Mouse (Mus musculus) layer of hippocampus, adult 8-10 months (tissue): Measurements from ENCODE around the gene Gm49336. TPM values are rescaled to one million over a fixed set of nuclear protein-coding genes. Genes with fewer than 3 reads are reported as not detected.

Experiments used
- DNase-seq, 2 experiments: peaks; one replicate each; pipeline ENCODE4 v3.0.0; 2022; ENCODE audit warnings: low spot score in 2 of 2
- total RNA-seq, 4 experiments: library from RNA; stranded (reverse); gene quantifications; 2 replicates each; pipeline ENCODE4 v1.2.4; 2022

Gm49336 gene
- total RNA-seq, 4 experiments from 2014 or later = 63.8 to 77.3 (median 72.1) TPM

GRCm38 (mm10) chr14:60238551-60238950 lies 12.8 kb downstream of the Gm49336 start:
- no peak for DNase-seq

DNA sequence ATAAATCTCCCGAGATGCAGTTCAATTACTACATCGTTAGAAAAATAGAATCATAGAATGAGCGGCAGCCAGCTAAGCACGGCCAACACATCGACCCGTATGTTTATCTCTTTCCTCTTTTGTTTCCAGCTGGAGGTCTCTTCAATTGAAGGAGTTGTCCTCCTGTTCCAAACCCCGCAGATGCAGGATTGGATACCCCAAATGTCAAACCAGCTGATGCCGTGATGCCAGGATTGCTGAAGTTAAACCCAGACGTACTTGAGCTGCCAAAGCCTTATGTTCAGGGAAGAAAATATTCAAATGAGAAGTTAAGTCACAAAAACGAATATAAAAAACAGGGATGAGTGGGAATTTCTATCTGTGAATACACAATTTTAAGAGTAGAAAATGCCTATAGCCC lies 31.4 kb downstream of the Gm49336 start:
- DNase-seq = peak; percentile 58 to 68

GRCm38 (mm10) chr14:60217616-60218015 lies 33.7 kb downstream of the Gm49336 start:
- no peak for DNase-seq

- DNase-seq = no peak
Observed at GRCm38 (mm10) chr14:60216125-60216524, 35.2 kb downstream of the Gm49336 start.

- DNase-seq = no peak
Observed at GRCm38 (mm10) chr14:60215000-60215399, 36.3 kb downstream of the Gm49336 start.

DNA sequence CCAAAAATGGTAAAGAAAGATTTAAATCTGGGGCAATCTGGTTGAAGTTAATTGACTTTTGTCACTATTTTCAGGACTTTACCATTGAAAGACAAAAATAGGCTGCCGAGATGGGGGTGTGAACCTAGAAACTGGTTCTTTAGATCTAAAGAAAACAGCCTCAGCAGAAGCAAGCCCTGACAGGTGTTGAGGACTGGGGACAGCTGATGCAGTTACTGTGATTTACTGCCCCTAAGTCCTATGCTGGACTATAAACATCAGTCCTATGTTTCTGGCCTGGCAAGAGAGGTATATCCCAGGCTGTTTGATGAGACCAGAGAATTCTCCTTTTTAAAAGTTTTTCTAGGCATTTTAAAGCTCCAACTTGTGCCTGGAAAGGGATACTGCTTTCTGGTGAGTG lies 37.3 kb downstream of the Gm49336 start:
- DNase-seq = no peak

GRCm38 (mm10) chr14:60209166-60209565 lies 42.1 kb downstream of the Gm49336 start:
- DNase-seq = no peak

DNA sequence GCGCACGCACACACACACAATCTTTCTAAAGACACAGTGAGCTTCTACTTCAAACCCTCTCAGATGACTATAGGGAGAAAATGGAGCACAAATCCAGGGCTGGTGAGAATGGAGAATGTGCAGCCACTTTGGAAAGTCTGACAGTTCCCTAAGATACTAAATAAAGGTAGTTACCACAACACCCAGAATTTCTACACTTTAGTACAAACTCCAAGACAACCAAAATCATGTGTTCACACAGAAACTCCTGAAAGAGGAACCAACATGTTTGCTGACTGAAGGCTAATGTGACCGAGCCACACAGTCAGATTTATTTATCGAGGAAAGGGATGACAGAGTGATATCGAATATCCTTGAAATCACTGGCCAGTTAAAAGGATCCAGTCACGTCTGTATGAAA lies 46.3 kb downstream of the Gm49336 start:
- no peak for DNase-seq

- DNase-seq = no peak
Observed at GRCm38 (mm10) chr14:60196884-60197283, 54.4 kb downstream of the Gm49336 start, which contains the start of gene Atp8a2. Atp8a2 (minus strand) TSS chr14:60197179.

GRCm38 (mm10) chr14:60195999-60196398 lies 55.3 kb downstream of the Gm49336 start:
- DNase-seq = no peak

DNA sequence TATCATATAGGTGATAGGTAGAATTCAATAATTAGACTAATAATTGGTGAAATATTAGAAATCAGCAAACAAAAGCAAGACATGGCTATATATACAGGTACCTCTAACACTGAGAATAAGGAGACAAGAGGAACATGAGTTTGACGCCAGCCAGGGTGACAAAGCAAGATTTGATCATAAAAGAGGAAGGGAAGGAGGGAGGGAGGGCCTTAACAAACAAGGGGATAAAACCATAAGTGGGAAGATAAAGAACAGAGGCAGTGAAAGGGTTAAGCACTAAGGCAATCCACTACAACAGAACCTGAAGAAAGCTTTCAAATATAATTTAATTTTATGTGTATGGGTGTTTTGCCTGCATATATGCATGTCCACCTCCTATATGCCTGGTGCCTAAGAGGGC lies 56.7 kb downstream of the Gm49336 start:
- no peak for DNase-seq

DNA sequence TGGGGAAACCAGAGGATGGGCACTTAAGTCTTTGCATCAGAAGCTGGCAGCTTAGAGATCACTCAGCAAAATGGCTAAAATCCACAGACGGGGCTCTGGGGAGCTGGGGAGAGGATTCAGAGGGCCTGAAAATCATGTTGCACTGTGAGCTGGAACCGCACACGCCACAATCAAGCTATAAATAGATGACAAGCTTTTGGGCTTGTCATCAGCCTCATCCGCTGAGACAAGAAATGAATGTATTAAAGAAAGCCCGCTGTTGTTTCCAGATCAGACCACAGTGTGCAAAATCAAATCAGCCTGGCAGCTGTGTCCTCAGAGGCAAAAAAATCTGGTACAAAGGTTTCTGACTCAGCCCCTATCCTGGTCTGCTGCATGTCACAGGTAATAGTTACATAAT lies 61.5 kb downstream of the Gm49336 start:
- no peak for DNase-seq

DNA sequence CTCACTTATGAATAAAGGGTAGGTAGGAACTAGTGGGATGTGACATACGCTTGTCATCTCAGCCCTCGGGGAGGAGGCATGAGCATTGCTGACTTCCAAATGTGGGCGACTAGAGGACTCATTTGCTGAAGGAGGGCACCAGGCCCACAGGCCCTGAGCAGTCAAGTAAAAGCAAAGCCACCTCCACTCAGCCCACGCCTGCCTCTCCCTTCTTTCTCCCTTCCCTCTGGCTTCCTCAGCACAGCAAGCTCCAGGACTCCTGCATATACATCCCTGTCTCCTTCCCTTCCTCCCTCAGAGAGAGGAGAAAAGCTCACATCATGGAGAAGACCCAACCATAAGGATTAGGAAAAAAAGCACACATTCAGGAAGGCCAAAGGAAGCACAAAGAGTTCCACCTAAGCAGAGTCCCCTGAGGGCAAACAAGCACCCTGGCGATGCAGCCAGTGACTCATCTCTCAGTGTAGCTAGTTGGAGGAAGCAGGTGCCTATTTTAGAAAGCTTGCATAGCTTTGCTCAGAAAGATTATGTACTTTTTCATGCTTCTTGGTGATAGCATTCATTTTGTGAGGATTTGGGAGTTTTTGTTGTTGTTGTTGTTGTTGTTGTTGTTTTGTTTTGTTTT lies 63.0 kb downstream of the Gm49336 start:
- DNase-seq = peak in 1 of 2 experiments; percentile 12

DNA sequence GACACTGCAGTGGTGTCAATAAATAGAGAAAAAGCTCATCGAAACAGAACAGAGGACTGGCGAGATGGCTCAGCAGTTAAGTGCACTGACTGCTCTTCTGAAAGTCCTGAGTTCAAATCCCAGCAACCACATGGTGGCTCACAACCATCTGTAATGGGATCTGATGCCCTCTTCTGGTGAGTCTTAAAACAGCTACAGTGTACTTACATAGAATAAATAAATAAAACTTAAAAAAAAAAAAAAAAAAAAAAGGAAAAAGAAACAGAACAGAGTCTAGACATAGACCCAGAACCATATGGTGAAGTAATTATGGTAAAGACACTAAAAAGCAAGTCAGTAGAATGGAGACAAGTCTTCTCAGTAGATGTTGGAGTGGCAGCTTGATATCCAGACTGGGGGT lies 70.0 kb downstream of the Gm49336 start:
- DNase-seq = no peak

GRCm38 (mm10) chr14:60178571-60178955 lies 72.7 kb downstream of the Gm49336 start:
- DNase-seq = no peak

GRCm38 (mm10) chr14:60177614-60178570 lies 73.4 kb downstream of the Gm49336 start:
- DNase-seq = peak in 1 of 2 experiments; percentile 39

- peak; percentile 61 to 63 for DNase-seq
Observed at GRCm38 (mm10) chr14:60176891-60177613, 74.3 kb downstream of the Gm49336 start.

DNA sequence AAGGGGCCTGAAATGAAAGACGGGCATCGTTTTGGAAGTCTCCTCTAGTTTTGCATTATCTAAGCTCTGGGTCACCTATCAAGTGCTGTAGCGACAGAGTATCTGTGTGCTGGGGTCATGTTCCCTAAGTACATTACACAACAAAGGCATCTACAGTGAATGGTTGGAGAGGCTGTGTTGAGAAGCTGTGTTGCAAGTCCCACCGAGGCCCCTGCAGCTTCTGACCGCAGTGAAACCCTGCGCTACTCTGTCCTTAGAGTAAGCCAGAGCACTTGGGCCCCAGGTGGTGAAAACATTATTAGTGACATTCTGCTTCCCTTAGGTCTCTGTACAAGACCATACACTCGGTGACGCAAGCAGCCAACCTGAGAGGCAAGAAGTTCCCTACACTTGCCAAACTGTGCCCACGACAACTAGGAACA lies 74.8 kb downstream of the Gm49336 start:
- DNase-seq = no peak

- no peak for DNase-seq
Observed at GRCm38 (mm10) chr14:60172286-60173055, 78.8 kb downstream of the Gm49336 start.

DNA sequence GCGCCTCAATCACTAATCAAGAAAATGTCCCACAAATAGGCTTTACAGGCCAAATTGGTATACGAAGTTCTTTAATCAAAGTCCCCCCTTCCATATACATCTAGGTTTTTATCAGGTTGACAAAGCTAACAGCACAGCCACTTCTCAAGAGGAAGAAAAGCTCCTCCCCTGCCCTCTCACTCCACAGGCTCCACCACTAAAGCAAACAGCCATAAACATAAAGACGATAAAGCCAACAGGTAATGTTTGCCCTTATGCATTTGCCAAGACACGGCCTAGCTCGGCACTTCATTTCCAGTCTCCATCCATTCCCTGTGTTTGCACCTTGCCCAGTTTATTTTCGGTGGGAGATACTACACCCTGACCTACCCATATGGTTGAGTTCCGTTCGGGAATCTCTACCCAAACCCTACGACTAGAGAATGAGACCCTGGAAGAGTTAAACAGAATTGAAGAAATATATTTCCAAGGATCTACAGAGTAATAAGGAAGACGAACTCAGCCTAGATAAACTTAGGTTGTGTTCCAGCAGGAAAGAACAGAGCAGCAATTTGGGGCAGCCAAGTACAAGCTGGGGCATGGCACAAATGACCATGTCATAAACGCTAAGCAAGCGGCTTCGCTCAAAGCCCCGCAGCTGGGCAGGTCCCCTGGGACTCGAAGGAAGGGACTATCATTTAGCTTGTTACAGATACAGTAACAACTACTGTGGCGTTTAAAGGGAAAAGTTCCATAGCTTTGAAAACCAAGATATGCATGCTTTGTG lies 80.3 kb downstream of the Gm49336 start:
- no peak for DNase-seq
